Mouse (Mus musculus) left cerebral cortex, adult 2 months (tissue): Measurements from ENCODE around the gene Adk. TPM values are rescaled to one million over a fixed set of nuclear protein-coding genes. Genes with fewer than 3 reads are reported as not detected.

ENCODE experiments used
- DNase-seq, 2 experiments: peaks; one replicate each; pipeline ENCODE4 v3.0.0; 2021 to 2022; ENCODE audit warnings: low spot score in 2 of 2, mixed read lengths in 1 of 2; ENCODE audit errors: extremely low spot score in 1 of 2
- H3K27ac ChIP-seq: fragments of 200-600 bp; 2 replicates; pipeline ENCODE4 v1.8.1; 2022
- H3K4me3 ChIP-seq: fragments of 200-600 bp; 2 replicates; pipeline ENCODE4 v1.8.1; 2022
- CTCF ChIP-seq: fragments of 200-600 bp; IDR thresholded peaks from 2 replicates; pipeline ENCODE4 v1.8.1; 2022; ENCODE audit warnings: antibody characterized with exemption, mild to moderate bottlenecking, moderate library complexity
- intact Hi-C: fragments of 180-260 bp; cut with DNase I; formaldehyde crosslinking; loops from one replicate; pipeline ENCODE4 v1.15.1; 2025
- total RNA-seq, 2 experiments: library from RNA; stranded (reverse); gene quantifications; 2 replicates each; pipeline ENCODE4 v1.2.3; 2021

The Adk gene
- total RNA-seq, 2 experiments from 2014 or later, result 59.5 to 69.6 TPM

DNA sequence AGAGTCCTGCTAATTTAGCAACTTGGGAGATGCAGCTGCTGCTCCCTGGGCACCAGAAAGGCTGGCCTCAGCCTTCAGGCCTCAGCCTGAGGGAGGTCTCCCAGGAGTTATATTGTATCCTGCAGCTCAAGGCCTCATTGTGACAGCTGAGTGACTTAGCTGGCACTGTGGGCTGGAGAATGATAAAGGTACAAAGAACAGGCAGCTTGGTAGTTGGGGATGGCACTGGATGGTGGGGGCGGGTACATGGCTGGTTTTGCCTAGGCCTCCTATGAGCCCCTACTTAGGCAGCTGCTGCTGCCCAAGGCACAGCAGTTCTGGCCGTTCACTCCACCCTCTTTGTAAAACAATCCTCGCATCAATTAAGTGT, 436.7 kb downstream of the Adk start:
- Histone ChIP-seq H3K4me3 (no peak overlapping the region), H3K27ac (no peak overlapping the region)
- TF ChIP-seq CTCF, result no peak
- intact Hi-C loops, result no loop called here
- DNase-seq, result no peak

GRCm38 (mm10) chr14:21490141-21490540, 437.8 kb downstream of the Adk start:
- no peak overlapping the region for H3K27ac ChIP-seq
- no peak for DNase-seq
- intact Hi-C loops, result no loop called here
- TF ChIP-seq CTCF, result no peak
- H3K4me3 ChIP-seq, result no peak overlapping the region

Other genes starting within 250 kb of the Adk start
- gene Plau, start 215.9 kb upstream of the Adk start, total RNA-seq, result 1 to 10 TPM; 6.5 to 9.6 TPM
- gene Vcl, start 123.2 kb upstream of the Adk start, total RNA-seq, result 10 to 100 TPM; 23.7 to 25.0 TPM
- gene Ap3m1, start 66 bp upstream of the Adk start, total RNA-seq, result 10 to 100 TPM; 62.5 to 64.3 TPM